Comparison of ENCODE assay signal across 9 mouse cellular contexts in genomic region chr4:115938276-115939160, GRCm38 (mm10). TPM values are rescaled to one million over a fixed set of nuclear protein-coding genes. Genes with fewer than 3 reads are reported as not detected.
DNase-seq lines count a peak whose midpoint lies in the region; ATAC-seq and TF ChIP-seq lines count a peak whose summit lies in the region.
"Had no signal": no experiment of that assay in that cellular context is flagged by ENCODE, and none has a peak within 500 bp of the region (broad histone marks: within the 10 kb centered on the region; RNA-seq: fewer than 3 reads in every experiment).

No protein-coding gene starts in this region.

- H3K27me3 ChIP-seq in embryonic facial prominence, embryonic 15.5 days: peaks cover 96% of the 10 kb centered on the region

- TF ChIP-seq CTCF in gastrocnemius, adult 2 months (IDR thresholded peaks at IDR 0.05): no peak

- H3K4me3 ChIP-seq in embryonic facial prominence, embryonic 15.5 days (replicated peaks): peak overlapping the region; percentile 41
- H3K4me3 ChIP-seq in gastrocnemius, adult 2 months: no peak overlapping the region

- peak overlapping the region; percentile 71 for H3K4me2 ChIP-seq in embryonic facial prominence, embryonic 15.5 days (replicated peaks)

- DNase-seq in layer of hippocampus, postnatal 25 days (ENCODE audit: extremely low spot score in 1 of 2, low spot score in 1 of 2): peak; percentile 26 to 52
- no peak for DNase-seq in layer of hippocampus, adult 9-11 months
- DNase-seq in cerebellum, postnatal 10 days: peak; percentile 43 to 69
- DNase-seq in kidney, postnatal 10 days: peak; percentile 18
- DNase-seq in right cerebral cortex, postnatal 25 days: peak; percentile 55
- no peak for DNase-seq in gastrocnemius, adult 2 months
- no peak for DNase-seq in urinary bladder, postnatal 14 days (ENCODE audit: low spot score)

- H3K36me3 ChIP-seq in embryonic facial prominence, embryonic 15.5 days: no peaks in the 10 kb centered on the region

- ATAC-seq in embryonic facial prominence, embryonic 15.5 days (ENCODE audit: insufficient number of reproducible peaks, low FRiP score, low TSS enrichment, low read depth): no peak

- H3K4me1 ChIP-seq in embryonic facial prominence, embryonic 15.5 days: peaks cover 31% of the 10 kb centered on the region

- intact Hi-C loops in gastrocnemius, adult 2 months (cut with DNase I): no loop called here

- H3K9me3 ChIP-seq in embryonic facial prominence, embryonic 15.5 days (replicated peaks): no peaks in the 10 kb centered on the region
- H3K9me3 ChIP-seq: megakaryocyte, embryonic 14.5 days had no signal

- H3K27ac ChIP-seq in embryonic facial prominence, embryonic 15.5 days (replicated peaks): peak overlapping the region; percentile 68
- no peak overlapping the region for H3K27ac ChIP-seq in gastrocnemius, adult 2 months

- no peak overlapping the region for H3K9ac ChIP-seq in embryonic facial prominence, embryonic 15.5 days

- WGBS in embryonic facial prominence, embryonic 15.5 days: 2% methylated on average over 37 of the region's 37 CpGs

RNA-seq across cellular contexts. Expression of gene Dmbx1, which starts 1.2 kb away (rescaled TPM):
- under 1 TPM in 1 of 2 experiments, not detected in 1; 0.07 TPM for total RNA-seq in layer of hippocampus, postnatal 25 days (2021)
- polyA plus RNA-seq in embryonic facial prominence, embryonic 15.5 days (2015; fragmentation: Nextera tagmentation; extraction: Ambion mirVana): 3.3 TPM in 2 replicates
- total RNA-seq in gastrocnemius, adult 2 months (2021): not detected

RNA-seq across cellular contexts. Expression of gene 6430628N08Rik, which starts 48.1 kb away (rescaled TPM):
- under 1 TPM in 1 of 2 experiments, not detected in 1; 0.22 TPM for total RNA-seq in layer of hippocampus, postnatal 25 days (2021)
- polyA plus RNA-seq in embryonic facial prominence, embryonic 15.5 days (2015; fragmentation: Nextera tagmentation; extraction: Ambion mirVana): 0.23 TPM in 1 of 2 replicates, not detected in the other
- not detected for total RNA-seq in gastrocnemius, adult 2 months (2021)

RNA-seq across cellular contexts. Expression of gene Kncn, which starts 54.3 kb away (rescaled TPM):
- under 1 TPM in 1 of 2 experiments, not detected in 1; 0.22 TPM for total RNA-seq in layer of hippocampus, postnatal 25 days (2021)
- polyA plus RNA-seq in embryonic facial prominence, embryonic 15.5 days (2015; fragmentation: Nextera tagmentation; extraction: Ambion mirVana): not detected in 2 replicates
- not detected for total RNA-seq in gastrocnemius, adult 2 months (2021)

Comparison
In these comparisons a context has a peak if more than half of its experiments do, and no peak if none do; other contexts are left out.
1. DNase-seq: peak in layer of hippocampus, postnatal 25 days (2 of 2), cerebellum, postnatal 10 days (2 of 2), kidney, postnatal 10 days (single experiment) and right cerebral cortex, postnatal 25 days (single experiment); none in layer of hippocampus, adult 9-11 months (single experiment), gastrocnemius, adult 2 months (single experiment) and urinary bladder, postnatal 14 days (single experiment).